Mouse (Mus musculus) CH12F3 (cell line): ENCODE data around the gene Oas1d.
"Not testable (repeated sequence)": the region's sequence is repeated elsewhere in the genome, so short reads cannot be mapped to it uniquely, and the experiment has no call there.

Experiments
- in situ Hi-C: fragments of 300-500 bp; cut with MboI; formaldehyde crosslinking; loops from 2 replicates; pipeline ENCODE4 v1.14.3; 2020; ENCODE audit warnings: low sequenced_read_pairs

Oas1d gene

GRCm38 (mm10) chr5:120914204-120914603 lies at the start of gene Oas1d:
TSS of gene Oas1d (plus strand) at chr5:120914536.
- in situ Hi-C loops = not testable (repeated sequence)

DNA sequence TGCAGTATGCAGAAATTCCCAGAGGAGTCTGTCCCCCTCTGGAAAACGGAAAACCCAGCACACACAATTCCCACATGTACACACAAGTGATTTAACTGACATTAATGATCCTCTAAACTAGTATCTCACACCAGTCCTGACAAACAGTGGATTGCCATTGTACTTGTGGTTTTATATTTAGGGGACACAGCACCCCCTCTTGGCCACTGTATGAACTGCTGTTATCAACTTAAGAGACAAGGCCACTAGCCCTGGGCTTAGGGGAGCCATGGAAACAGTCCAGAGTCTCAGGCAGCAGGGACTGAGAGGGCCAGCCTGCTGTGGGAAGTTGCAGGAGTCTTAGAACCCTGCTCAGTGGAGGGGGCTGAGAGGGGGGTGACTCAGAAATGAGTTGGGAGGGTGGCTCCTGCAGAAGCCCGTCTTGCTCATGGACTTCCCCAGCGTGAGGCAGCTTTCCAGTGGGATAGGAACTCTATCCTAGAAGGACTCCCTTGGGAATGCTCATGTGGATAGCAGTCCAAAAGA lies 48.9 kb upstream of the Oas1d start:
- in situ Hi-C loops = no loop called here

DNA sequence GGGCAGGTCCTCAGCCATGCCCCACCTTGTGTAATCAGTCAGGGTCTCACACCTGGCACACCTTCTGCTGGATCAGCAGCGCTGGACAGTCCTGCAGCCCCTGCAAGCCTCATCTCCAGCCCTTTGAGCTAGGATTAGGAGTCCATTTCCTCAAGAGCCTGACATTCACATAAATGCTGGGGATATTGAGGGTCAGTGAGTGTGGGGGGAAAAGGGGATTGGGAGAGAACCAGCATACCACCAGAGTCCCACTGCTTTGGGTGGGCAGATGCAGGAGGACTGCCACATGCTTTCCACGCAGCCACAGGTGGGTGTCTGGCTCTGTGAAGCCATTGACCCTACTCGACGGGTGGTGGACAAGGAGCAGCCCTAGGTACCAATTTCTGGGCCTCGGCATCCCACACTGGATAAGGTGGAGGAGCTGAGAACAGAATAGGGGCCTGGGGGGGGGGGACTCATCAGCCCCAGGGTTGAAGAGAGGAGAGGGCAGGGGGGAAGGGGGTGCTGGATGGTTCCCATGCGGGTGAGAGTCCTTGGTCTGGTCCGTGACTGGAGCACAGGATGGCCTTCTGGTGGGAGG lies 44.8 kb upstream of the Oas1d start:
- in situ Hi-C loops = no loop called here

GRCm38 (mm10) chr5:120870081-120870480 lies 44.3 kb upstream of the Oas1d start:
- in situ Hi-C loops = no loop called here

GRCm38 (mm10) chr5:120870782-120871181 lies 43.6 kb upstream of the Oas1d start:
- in situ Hi-C loops = no loop called here

DNA sequence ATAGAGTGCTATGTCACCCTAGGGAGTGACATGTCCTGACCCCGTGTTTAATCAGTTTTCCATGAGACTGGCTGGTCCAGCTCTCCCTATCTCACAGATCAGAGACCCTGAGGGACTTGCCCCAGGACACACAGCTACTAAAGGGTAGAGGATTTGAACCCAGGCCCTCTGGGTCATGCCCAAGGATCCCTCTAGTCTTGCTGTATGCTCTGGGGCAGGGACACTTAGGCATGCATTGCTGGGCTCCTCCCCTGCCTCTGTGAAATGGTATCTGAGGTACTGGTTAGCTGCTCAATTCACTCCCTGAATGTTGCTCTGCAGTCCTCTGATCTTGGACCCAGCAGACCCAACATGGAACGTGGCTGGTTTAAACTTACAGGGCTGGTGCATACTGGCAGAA lies 42.9 kb upstream of the Oas1d start:
- in situ Hi-C loops = no loop called here

- in situ Hi-C loops = not testable (repeated sequence)
Measured at GRCm38 (mm10) chr5:120876839-120877238, 37.5 kb upstream of the Oas1d start.

- in situ Hi-C loops = not testable (repeated sequence)
Measured at GRCm38 (mm10) chr5:120877407-120877806, 36.9 kb upstream of the Oas1d start.

DNA sequence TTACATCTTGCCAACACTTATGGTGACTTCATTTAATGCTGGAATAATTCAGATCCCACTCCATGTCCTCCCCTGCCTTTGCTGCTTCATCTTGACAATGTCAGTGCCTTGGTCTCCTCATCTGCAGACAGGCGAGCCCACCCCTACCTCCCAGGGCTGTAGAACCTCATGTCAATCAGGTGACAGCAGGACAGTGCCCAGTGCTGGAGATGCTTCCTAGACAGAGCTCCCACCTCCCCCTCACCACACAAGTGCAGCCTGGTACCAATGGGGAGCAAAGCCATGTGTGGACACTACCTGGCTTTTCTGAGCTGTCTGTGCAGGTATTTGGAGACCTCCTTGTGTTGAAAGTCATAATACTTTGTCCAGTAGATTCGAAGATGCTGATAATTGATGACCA lies 35.5 kb upstream of the Oas1d start:
- in situ Hi-C loops = not testable (repeated sequence)

DNA sequence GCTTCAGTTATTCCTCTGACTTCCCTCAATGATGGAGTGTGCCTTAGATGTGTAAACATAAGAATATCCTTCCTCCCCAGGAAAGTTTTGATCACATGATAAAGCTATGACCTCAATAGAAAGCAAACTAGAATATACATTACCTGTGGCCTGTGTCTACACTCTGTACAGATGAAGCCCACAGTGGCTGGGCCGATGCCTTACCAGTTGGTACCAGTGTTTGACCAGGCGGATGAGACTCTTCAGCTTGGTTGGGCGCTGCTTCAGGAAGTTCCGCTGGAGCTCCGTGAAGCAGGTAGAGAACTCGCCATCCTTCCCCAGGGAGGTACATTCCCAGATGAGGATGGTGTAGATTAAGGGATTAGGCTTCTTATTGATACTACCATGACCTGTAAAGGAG lies 32.7 kb upstream of the Oas1d start:
- in situ Hi-C loops = not testable (repeated sequence)

DNA sequence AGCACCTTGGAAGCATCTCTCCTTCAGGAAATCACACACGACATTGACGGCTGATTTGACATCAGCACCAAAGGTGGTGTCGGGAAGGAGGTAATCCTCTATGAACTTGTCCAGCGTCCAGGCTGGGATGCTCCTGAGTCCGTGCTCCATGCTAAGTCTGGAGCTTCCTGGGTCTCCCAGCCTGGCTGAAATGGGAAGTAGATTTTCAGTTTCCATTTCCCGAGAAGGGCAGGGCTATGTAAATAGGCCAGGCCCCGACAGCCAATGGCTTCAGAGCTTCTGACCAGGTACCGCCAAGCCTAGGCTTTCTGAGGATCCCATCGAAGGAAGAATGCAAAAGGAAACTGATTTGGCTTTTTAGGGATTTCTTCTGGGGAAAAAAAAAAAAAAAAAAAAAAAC lies 26.9 kb upstream of the Oas1d start, which contains the start of gene Oas1g:
Oas1g (minus strand) TSS at position 201 of the 400 bp plus-strand sequence.
- in situ Hi-C loops = not testable (repeated sequence)

- in situ Hi-C loops = no loop called here
Measured at GRCm38 (mm10) chr5:120887831-120888230, 26.5 kb upstream of the Oas1d start.

GRCm38 (mm10) chr5:120888294-120888815 lies 26.0 kb upstream of the Oas1d start:
- in situ Hi-C loops = not testable (repeated sequence)

DNA sequence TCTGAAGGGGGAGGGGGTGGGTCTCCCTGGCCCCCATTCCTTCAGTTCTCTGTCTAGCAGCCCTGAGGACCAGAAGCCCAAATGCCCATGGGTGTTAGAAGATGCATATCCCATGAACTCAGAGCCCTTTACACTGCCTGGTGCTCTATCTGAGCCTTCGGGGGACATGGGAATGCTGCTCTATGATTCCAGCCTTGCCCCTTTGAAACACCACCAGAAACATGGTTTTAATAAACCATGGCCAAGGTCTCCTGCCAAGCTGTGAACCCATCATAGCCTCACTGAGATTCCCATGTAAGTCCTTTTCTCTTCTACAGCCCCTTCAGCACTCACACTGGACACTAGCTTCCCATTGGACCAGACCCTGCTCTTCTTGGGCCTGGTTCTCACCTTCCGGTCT lies 24.3 kb upstream of the Oas1d start:
- in situ Hi-C loops = no loop called here

GRCm38 (mm10) chr5:120890991-120891390 lies 23.3 kb upstream of the Oas1d start:
- in situ Hi-C loops = no loop called here

GRCm38 (mm10) chr5:120891566-120892242 lies 22.6 kb upstream of the Oas1d start:
- in situ Hi-C loops = not testable (repeated sequence)

DNA sequence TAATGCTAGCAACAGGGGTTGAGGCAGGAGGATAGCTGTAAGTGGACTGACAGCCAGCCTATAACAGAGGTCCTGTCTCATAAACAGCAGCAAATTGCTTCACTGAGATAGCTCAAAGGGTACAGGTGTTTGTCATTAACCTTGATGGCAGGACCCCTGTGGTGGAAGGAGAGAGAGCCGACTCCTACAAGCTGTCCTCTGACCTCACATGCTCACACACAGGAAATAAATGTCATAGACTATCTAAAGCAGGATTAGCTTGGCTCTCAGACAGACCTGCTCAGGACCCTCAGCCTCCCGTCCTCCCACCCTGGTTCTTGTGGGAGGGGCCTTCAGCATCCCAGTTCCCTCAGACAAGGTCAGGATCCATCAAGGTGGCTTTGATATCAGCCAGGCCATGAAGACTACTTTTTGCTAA lies 22.1 kb upstream of the Oas1d start:
- in situ Hi-C loops = no loop called here

- in situ Hi-C loops = not testable (repeated sequence)
Measured at GRCm38 (mm10) chr5:120893866-120894265, 20.5 kb upstream of the Oas1d start.

DNA sequence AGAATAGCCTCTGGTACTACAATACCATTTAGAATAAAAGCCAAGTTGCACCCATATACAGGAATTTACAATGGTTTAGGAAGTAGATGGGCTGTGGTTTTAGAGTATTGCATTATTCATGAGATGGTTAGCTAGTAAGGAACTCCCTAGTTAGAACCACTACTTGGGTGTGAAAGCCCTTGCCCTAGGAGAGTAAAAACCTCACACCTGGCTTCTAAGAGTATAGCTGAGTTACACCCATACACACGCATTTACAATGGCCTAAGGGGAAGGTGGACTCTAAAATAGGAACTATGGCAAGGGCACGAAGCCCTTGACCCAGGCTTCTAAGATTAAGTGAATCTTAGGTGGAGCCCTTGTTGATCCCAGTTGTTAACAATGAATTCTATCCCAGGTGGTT lies 19.6 kb upstream of the Oas1d start:
- in situ Hi-C loops = not testable (repeated sequence)

DNA sequence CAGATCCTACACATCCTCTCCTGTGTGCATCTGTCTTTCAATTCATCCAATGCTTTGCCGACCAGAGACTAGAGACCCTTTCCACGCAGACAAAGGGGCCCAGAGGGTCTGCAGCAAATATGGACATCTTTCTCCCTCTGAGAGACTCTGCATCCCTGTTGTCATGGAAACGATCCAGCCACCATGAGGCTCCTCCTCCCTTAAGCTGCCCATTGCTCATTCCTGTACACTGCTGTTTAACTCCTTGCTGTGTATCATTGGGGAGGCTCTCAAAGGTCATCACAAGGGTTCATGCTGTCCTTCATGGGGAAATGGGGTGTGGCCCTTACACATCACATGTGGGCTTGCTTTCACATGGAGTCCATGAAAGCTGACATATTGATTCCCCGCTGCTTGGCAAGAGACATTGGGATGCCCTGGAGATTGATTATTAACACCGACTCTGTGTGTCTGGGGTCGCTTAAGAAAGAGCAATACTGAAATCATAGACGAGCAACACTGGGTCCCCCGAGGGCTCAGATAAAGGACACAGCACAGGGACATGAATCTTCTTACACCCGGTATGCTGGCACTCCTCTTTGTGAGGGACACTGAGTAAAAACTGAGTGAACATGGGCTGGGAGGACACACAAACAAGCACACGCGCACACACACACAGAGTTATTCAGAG lies 19.0 kb upstream of the Oas1d start:
- in situ Hi-C loops = no loop called here

GRCm38 (mm10) chr5:120898307-120898706 lies 16.0 kb upstream of the Oas1d start:
- in situ Hi-C loops = no loop called here

GRCm38 (mm10) chr5:120898726-120899125 lies 15.6 kb upstream of the Oas1d start:
- in situ Hi-C loops = no loop called here
